Mouse (Mus musculus) liver, embryonic 14.5 days (tissue): ENCODE data around the gene Gm37240.

Source experiments
- CTCF ChIP-seq: IDR thresholded peaks from 2 replicates; pipeline ENCODE4 v1.5.1; 2016; ENCODE audit warnings: antibody characterized with exemption, low read depth, control low read depth
- EP300 ChIP-seq: IDR thresholded peaks from 2 replicates; pipeline ENCODE4 v1.6.1; 2016; ENCODE audit warnings: antibody characterized with exemption, low read depth

- TF ChIP-seq EP300 (no peak), CTCF (no peak)
Measured at GRCm38 (mm10) chr3:85110762-85111161, 776.6 kb downstream of the Gm37240 start.
